Mouse (Mus musculus) midbrain, embryonic 16.5 days (tissue): ENCODE data around the gene Ube2d3. TPM values are rescaled to one million over a fixed set of nuclear protein-coding genes. Genes with fewer than 3 reads are reported as not detected.
A peak's percentile ranks its signal among the peaks of the same experiment; 100 is the strongest.

ENCODE experiments used
- ATAC-seq: fragments of 200-750 bp; cut with Nextera tagmentation; 2 replicates; pipeline ENCODE4 v1.8.0; 2017; ENCODE audit warnings: moderate TSS enrichment
- H3K27ac ChIP-seq: fragments of 300-500 bp; sonication (generic); 2 replicates; pipeline ENCODE4 v1.5.1; 2014; ENCODE audit warnings: mild to moderate bottlenecking, low read length, mixed read lengths
- H3K27me3 ChIP-seq: fragments of 300-500 bp; sonication (generic); 2 replicates; pipeline ENCODE4 v1.6.1; 2014; ENCODE audit warnings: low read depth, low read length, mixed read lengths; ENCODE audit not compliant: control insufficient read depth, insufficient read depth
- H3K36me3 ChIP-seq: fragments of 300-500 bp; sonication (generic); 2 replicates; pipeline ENCODE4 v1.6.1; 2014; ENCODE audit warnings: mild to moderate bottlenecking, low read length, moderate library complexity, mixed read lengths; ENCODE audit not compliant: control insufficient read depth, insufficient read depth
- H3K4me1 ChIP-seq: fragments of 300-500 bp; sonication (generic); 2 replicates; pipeline ENCODE4 v1.6.1; 2014; ENCODE audit warnings: mild to moderate bottlenecking, low read length, mixed read lengths; ENCODE audit not compliant: control insufficient read depth, insufficient read depth
- H3K4me2 ChIP-seq: fragments of 300-500 bp; sonication (generic); 2 replicates; pipeline ENCODE4 v1.6.1; 2014; ENCODE audit warnings: mild to moderate bottlenecking, low read length, mixed read lengths
- H3K4me3 ChIP-seq: fragments of 300-500 bp; sonication (generic); 2 replicates; pipeline ENCODE4 v1.5.1; 2014; ENCODE audit warnings: low read depth, mild to moderate bottlenecking, low read length, moderate library complexity, mixed read lengths
- H3K9ac ChIP-seq: fragments of 300-500 bp; sonication (generic); 2 replicates; pipeline ENCODE4 v1.6.1; 2014; ENCODE audit warnings: low read depth, low read length, mixed read lengths
- H3K9me3 ChIP-seq: fragments of 300-500 bp; sonication (generic); replicated peaks from 2 replicates; pipeline ENCODE4 v1.6.1; 2014; ENCODE audit warnings: mild to moderate bottlenecking, low read length, mixed read lengths; ENCODE audit not compliant: control insufficient read depth, poor library complexity, severe bottlenecking
- WGBS: fragments of 180-500 bp; shearing (Covaris S2); extraction: QIAGEN DNeasy Blood & Tissue Kit; methylation state at CpG from one replicate; pipeline ENCODE4 v1.1.7; 2014; 5-methylcytosine and 5-hydroxymethylcytosine counted together
- polyA plus RNA-seq: library from polyadenylated mRNA; unstranded; fragments of >200 nt; fragmentation: Nextera tagmentation; extraction: Ambion mirVana; gene quantifications from 2 replicates; pipeline ENCODE4 v1.2.1, GENCODE M21; 2015

Gene Ube2d3
- polyA plus RNA-seq, 1 experiment from 2014 or later, result 336 TPM

- WGBS, result 83% methylated on average over 8 of the region's 9 CpGs
These were observed 30.6 kb upstream of the Ube2d3 start for GRCm38 (mm10) chr3:135407351-135407750.

GRCm38 (mm10) chr3:135409219-135409618 lies 28.7 kb upstream of the Ube2d3 start:
- Histone ChIP-seq H3K27ac (no peak overlapping the region), H3K9me3 (no peaks in the 10 kb centered on the region), H3K27me3 (no peaks in the 10 kb centered on the region), H3K9ac (no peak overlapping the region), H3K4me1 (0 out of 2 replicates have a peak, but pooled peaks cover 2% of the 10 kb centered on the region), H3K4me3 (no peak overlapping the region), H3K4me2 (no peak overlapping the region), H3K36me3 (peaks cover 7% of the 10 kb centered on the region)
- WGBS, result 96% methylated on average over 5 of the region's 5 CpGs
- no peak for ATAC-seq

More at GRCm38 (mm10) chr3:135407351-135407750, 30.6 kb upstream of the Ube2d3 start:
- no peak for ATAC-seq
- no peak overlapping the region for H3K27ac ChIP-seq
- H3K4me2 ChIP-seq, result no peak overlapping the region
- H3K4me3 ChIP-seq, result no peak overlapping the region
- no peaks in the 10 kb centered on the region for H3K9me3 ChIP-seq
- no peak overlapping the region for H3K9ac ChIP-seq
- peaks cover 7% of the 10 kb centered on the region for H3K36me3 ChIP-seq
- no peaks in the 10 kb centered on the region for H3K27me3 ChIP-seq
- 0 out of 2 replicates have a peak, but pooled peaks cover 2% of the 10 kb centered on the region for H3K4me1 ChIP-seq

DNA sequence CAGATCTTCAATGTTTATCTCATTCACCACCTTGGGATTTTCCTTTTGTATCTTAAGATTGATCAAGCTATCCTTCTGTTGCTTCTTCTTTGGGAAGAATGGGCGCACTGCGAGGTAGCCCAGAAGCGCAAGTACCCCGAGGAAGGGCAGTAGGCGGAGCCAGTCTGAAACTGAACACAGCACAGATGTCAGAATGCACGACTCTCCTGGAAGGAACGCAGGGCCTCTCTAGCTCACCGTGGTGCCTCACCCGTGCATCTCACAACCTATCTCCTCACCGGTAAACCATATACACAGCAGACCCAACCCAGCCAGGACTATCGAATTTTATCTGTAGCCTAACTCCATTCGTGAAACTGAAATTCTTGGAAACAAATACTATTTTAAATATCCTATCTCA lies 26.9 kb upstream of the Ube2d3 start:
- no peak overlapping the region for H3K9ac ChIP-seq
- H3K27ac ChIP-seq, result no peak overlapping the region
- no peaks in the 10 kb centered on the region for H3K9me3 ChIP-seq
- 91% methylated on average over 12 of the region's 12 CpGs for WGBS
- no peak overlapping the region for H3K4me2 ChIP-seq
- H3K4me3 ChIP-seq, result no peak overlapping the region
- 0 out of 2 replicates have a peak, but pooled peaks cover 2% of the 10 kb centered on the region for H3K4me1 ChIP-seq
- no peak for ATAC-seq
- H3K36me3 ChIP-seq, result peaks cover 7% of the 10 kb centered on the region
- H3K27me3 ChIP-seq, result no peaks in the 10 kb centered on the region

DNA sequence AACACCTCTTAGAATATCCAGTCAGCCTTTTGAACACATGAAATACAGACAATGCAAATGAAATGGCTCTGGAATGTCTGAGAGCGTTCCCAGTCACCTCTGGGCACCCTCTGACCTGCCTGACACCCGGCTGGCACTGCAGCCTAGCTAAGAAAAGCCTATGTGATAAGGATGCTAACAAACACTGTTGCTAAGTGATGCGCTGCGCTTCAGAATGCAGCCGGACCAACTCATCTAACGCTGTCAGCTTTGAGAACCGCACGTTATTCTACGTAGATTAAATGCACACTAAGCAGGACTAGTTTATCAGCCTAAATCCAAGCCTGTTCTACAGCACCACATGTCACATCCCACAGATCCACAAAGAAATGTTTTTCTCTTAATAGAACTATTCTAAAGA lies 26.1 kb upstream of the Ube2d3 start:
- no peak for ATAC-seq
- whole genome bisulfite sequencing, result 37% methylated on average over 9 of the region's 9 CpGs
- H3K4me1 ChIP-seq, result 0 out of 2 replicates have a peak, but pooled peaks cover 2% of the 10 kb centered on the region
- no peaks in the 10 kb centered on the region for H3K27me3 ChIP-seq
- H3K27ac ChIP-seq, result no peak overlapping the region
- no peaks in the 10 kb centered on the region for H3K9me3 ChIP-seq
- no peak overlapping the region for H3K4me3 ChIP-seq
- H3K36me3 ChIP-seq, result peaks cover 5% of the 10 kb centered on the region
- no peak overlapping the region for H3K9ac ChIP-seq
- no peak overlapping the region for H3K4me2 ChIP-seq

- WGBS, result 88% methylated on average over 3 of the region's 3 CpGs
- no peak for ATAC-seq
- no peak overlapping the region for H3K9ac ChIP-seq
These were observed 20.7 kb upstream of the Ube2d3 start for GRCm38 (mm10) chr3:135417245-135417644.

DNA sequence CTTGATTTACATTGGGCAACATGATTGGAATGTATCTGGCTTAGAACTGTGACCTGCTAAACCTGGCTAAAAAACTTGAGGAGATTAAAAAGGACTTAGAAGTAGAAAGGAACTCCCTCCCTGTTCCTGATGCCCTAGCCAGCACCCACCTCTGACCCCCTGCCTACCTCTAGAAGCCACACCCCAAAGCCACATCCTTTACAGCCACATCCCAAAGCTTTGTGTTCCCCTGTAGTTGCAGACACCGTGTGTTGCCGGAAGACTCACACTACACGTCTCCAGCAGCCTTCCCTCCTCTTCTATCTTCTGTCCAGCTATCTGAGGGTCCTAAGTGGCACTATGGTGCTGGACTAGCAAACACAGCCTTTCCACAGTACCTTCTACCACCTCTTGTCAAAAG lies 20.1 kb upstream of the Ube2d3 start:
- no peak overlapping the region for H3K27ac ChIP-seq
- no peaks in the 10 kb centered on the region for H3K27me3 ChIP-seq
- 94% methylated on average over 3 of the region's 3 CpGs for WGBS
- no peaks in the 10 kb centered on the region for H3K36me3 ChIP-seq
- no peak for ATAC-seq
- peaks cover 15% of the 10 kb centered on the region for H3K4me1 ChIP-seq
- H3K9me3 ChIP-seq, result no peaks in the 10 kb centered on the region
- no peak overlapping the region for H3K4me3 ChIP-seq
- H3K4me2 ChIP-seq, result no peak overlapping the region
- no peak overlapping the region for H3K9ac ChIP-seq

More at GRCm38 (mm10) chr3:135417245-135417644, 20.7 kb upstream of the Ube2d3 start:
- Histone ChIP-seq H3K9me3 (no peaks in the 10 kb centered on the region), H3K27ac (no peak overlapping the region), H3K4me3 (no peak overlapping the region), H3K4me1 (peaks cover 13% of the 10 kb centered on the region), H3K36me3 (no peaks in the 10 kb centered on the region), H3K4me2 (no peak overlapping the region), H3K27me3 (no peaks in the 10 kb centered on the region)

DNA sequence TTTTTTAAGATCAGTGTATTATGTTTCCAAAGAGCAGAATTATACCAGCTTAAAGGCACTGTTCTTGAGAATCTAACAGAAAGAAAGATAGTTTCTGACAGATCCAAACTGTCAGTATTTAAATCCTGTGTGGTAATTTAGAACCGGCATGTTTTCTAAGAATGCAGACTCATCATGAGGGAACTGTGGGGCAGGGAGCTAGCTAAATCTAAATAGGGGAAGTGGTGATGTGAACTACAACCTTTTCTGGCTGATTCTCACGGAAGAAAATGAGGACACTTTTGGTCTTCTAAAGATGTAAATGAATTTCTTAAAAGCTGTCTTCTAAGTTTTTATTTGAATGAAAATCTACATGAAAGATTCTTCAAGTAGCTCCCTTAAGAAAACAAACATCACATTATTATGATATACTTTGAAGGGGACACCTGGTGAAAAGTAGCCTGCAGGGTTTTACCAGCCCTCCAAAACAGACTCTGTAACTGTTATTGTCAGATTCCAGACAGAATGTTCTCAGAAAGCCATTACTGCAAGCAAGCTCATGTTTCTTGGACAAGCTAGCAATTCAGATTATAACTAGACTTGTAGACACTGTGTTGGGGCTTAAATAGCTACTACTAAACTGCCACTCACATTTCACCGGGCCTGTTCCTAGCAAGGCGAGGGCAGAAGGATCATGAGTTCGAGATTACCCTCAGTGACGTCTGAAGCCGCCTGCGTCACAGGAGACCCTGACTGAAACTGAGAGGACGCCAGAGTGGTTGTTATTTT lies 17.2 kb upstream of the Ube2d3 start:
- no peak for ATAC-seq
- 90% methylated on average over 9 of the region's 9 CpGs for WGBS

GRCm38 (mm10) chr3:135421310-135421594 lies 16.7 kb upstream of the Ube2d3 start:
- Histone ChIP-seq H3K36me3 (no peaks in the 10 kb centered on the region), H3K9me3 (no peaks in the 10 kb centered on the region)

More for the DNA sequence above, 17.2 kb upstream of the Ube2d3 start:
- Histone ChIP-seq H3K9me3 (no peaks in the 10 kb centered on the region), H3K36me3 (no peaks in the 10 kb centered on the region), H3K4me3 (no peak overlapping the region), H3K9ac (no peak overlapping the region), H3K27ac (no peak overlapping the region), H3K4me2 (no peak overlapping the region), H3K27me3 (no peaks in the 10 kb centered on the region), H3K4me1 (peaks cover 23% of the 10 kb centered on the region)

GRCm38 (mm10) chr3:135422232-135422855 lies 15.6 kb upstream of the Ube2d3 start:
- H3K4me3 ChIP-seq, result peak overlapping the region; percentile 77
- peaks cover 23% of the 10 kb centered on the region for H3K4me1 ChIP-seq
- H3K9ac ChIP-seq, result peak overlapping the region; percentile 85
- H3K27me3 ChIP-seq, result no peaks in the 10 kb centered on the region
- peak overlapping the region; percentile 99 for H3K27ac ChIP-seq
- H3K36me3 ChIP-seq, result no peaks in the 10 kb centered on the region
- WGBS, result 31% methylated on average over 8 of the region's 8 CpGs
- H3K9me3 ChIP-seq, result no peaks in the 10 kb centered on the region
- H3K4me2 ChIP-seq, result peak overlapping the region; percentile 55
- no peak for ATAC-seq

More at GRCm38 (mm10) chr3:135421310-135421594, 16.7 kb upstream of the Ube2d3 start:
- Histone ChIP-seq H3K4me1 (peaks cover 23% of the 10 kb centered on the region), H3K9ac (no peak overlapping the region), H3K27me3 (no peaks in the 10 kb centered on the region), H3K4me2 (no peak overlapping the region), H3K27ac (no peak overlapping the region), H3K4me3 (no peak overlapping the region)
- ATAC-seq, result no peak
